Mouse (Mus musculus): ENCODE measurements around the gene Acp7.

DNA sequence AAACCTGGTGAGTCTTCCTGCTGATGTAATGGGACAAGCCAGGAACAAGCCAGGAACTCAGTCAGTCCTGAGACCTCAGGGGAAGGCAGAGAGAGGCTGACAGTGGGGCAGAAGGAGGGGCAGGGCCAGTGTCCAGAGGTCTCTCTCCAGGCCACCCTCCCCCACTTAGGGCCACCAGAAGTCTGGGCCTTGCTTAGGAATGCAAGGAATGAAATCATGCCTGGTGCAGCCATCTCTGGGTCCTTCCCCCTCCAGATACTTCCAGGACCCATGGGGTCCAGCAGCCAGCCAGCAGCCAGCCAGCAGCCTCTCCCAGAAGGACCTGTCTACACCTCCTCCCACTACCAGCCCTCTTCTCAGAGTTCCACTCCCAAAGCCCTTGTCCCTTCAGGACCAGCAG, 43.5 kb downstream of the Acp7 start:
- TF ChIP-seq CTCF (conservative IDR thresholded peaks at IDR 0.05; ENCODE audit: insufficient read depth, insufficient read length, low read depth, low read length) (no peak), POLR2A (IDR thresholded peaks at IDR 0.05; ENCODE audit: low read depth, low read length) (no peak)

Measured in kidney, adult 2 months (tissue).